Mouse (Mus musculus) frontal cortex, adult 2 months (tissue): ENCODE results near the gene Hoxb13. TPM values are rescaled to one million over a fixed set of nuclear protein-coding genes. Genes with fewer than 3 reads are reported as not detected.

Experiments
- DNase-seq, 2 experiments: peaks; one replicate each; pipeline ENCODE4 v3.0.0; 2022; ENCODE audit warnings: low spot score in 1 of 2; ENCODE audit errors: extremely low spot score in 1 of 2
- polyA plus RNA-seq: library from polyadenylated mRNA; depleted of rRNA; stranded (reverse); fragments of >200 nt; gene quantifications from 2 replicates; pipeline ENCODE4 v1.2.3, GENCODE M21; 2012; rRNA removed

Gene Hoxb13
- not detected in 2 replicates for polyA plus RNA-seq

DNA sequence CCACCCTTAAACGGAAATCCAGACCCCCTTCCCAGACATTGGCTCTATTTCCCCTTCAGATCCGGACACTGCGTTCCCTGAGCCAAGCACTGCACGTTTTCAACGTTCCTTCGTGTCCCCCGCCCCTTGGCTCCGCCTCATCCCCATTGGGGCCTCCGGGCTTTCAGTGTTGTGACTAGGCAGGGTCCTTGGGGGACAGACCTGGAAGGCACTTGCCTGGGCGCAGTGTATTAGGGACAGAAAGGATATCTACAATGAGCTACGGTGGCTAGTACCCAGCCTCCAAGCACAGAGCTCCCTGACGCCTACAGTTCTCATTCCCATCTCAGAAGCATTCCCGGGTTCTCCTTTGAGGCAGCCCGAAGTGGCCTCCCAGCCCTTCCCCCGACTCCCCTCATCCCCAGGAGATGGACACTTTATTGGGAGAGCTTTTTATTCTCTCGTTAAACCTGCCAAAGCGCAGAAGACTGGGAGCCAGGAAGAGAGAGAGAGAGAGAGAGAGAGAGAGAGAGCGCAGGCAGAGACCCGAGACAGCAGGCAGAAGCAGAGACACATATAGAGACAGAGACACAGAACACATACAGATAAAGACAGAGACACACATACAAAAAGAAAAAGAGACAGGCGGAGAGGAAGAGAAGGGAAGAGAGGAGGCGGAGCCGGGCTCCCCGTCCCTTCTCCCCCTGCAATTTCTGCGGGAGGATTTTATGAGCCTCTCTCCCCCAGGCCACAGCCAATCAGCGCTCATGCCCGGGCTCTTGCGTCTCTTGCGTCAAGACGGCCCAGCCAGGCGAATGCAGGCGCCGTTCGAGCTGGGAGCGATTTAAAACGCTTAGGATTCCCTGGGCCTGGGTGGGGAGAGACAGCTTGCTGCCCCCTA is at the start of gene Hoxb13:
Gene Hoxb13 (plus strand): TSS at position 796 of the 880 bp plus-strand sequence.
- DNase-seq = no peak

DNA sequence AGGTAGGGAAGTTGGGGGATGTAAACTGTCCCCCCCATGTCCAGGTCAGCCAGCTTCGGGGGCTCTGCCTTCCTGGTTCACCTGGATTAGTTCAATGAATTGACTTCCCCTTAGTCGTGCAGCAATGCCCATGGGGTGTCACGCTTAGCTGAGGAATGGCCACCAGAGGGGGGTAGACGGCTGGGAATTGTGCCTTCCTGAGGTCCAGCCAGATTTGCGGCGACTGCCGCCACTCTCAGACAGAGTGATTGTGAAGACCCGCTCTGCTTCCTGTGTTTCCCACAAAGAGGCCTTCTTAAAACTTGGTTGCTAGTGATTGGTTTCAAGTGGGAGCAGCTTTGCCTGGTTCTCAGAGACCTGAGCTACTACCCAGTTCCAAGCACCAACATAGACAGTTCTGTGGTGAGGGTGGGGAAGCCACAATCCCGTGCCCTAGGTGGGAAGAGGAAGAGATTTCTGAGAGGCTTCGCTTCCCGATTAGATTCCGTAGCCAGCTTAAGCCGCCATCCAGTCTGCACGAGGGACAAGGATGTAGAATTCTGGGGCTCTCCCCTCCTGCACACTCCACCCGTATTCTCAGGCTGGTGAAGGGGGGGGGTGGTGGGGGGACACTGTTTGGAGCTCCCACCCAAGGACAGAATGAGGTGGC is 48.4 kb upstream of the Hoxb13 start:
- peak in 1 of 2 experiments; percentile 76 for DNase-seq

DNA sequence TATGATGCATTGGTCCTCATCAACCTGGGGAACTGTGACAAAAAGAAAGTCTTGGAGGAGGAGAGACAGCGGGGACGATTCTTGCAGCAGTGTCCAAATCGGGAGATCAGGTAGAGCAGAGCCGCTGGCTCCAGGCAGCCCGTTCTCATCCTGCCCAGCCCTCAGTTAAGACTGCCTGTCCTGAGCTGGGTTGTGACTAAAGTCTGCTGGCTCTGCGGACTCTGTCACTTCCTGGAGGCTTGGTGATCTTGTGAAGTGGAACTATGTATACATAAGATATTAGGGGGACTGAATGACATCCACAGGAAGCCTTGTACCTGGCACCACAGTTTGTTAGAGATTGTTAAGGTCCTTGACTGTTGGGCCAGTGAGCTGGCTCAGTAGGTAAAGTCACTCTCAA is 46.6 kb upstream of the Hoxb13 start:
- no peak for DNase-seq

DNA sequence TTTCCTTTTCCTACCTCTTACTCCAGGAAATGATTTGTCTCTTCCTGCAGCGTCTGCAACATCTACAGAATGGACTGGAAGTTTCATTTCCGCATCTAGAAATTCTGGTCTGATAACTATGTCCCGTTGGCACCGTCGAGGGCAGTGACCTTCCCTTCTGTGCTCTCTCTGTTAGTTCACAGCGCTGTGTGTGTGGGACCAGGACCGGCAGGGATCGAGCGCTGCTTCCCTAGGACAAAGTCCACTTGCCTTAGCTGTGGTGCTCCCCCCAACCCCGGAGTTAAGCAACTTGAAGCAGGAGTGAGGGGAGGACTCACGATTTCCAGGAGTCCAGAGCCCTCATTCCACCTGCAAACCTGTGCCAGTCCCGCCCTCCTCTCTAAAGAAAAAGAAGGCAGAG is 29.3 kb upstream of the Hoxb13 start:
- no peak for DNase-seq

DNA sequence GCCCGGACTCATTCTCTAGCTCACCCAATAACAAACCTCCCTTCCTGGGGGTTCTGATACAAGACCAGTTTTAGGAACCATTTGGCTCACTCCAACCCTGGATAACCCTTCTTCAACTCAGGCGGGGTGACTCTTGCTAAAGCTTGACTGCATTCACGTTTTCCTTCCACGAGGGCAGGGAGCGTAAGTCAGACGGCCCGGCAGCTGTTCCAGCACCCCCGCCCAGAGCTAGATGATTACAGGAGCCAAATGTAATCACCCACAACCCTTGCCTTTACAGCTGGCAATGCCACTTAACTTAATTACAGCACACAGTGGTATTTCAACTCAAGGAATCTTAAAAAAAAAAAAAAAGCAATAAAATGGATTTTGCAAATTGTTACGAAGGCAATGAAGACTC is 26.0 kb upstream of the Hoxb13 start:
- DNase-seq = no peak

DNA sequence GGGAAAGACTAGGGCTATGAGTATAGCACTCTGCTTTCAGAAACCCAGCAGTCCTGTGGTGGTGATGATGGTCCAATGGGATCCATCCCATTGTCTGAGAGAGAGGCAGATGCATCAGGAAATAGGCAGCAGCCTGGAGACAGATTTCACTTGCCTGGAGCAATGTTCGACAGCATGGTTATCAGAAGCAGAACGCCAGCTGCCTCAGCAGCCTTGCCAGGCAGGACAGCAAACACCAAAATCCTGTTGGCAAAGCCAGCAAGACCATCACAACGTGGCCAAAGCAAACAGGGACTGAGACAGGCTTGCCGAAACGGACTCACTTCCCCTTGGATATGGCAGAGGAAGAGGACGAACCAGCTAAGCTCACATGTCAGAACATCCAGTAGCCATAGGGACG is 25.1 kb upstream of the Hoxb13 start:
- no peak for DNase-seq

DNA sequence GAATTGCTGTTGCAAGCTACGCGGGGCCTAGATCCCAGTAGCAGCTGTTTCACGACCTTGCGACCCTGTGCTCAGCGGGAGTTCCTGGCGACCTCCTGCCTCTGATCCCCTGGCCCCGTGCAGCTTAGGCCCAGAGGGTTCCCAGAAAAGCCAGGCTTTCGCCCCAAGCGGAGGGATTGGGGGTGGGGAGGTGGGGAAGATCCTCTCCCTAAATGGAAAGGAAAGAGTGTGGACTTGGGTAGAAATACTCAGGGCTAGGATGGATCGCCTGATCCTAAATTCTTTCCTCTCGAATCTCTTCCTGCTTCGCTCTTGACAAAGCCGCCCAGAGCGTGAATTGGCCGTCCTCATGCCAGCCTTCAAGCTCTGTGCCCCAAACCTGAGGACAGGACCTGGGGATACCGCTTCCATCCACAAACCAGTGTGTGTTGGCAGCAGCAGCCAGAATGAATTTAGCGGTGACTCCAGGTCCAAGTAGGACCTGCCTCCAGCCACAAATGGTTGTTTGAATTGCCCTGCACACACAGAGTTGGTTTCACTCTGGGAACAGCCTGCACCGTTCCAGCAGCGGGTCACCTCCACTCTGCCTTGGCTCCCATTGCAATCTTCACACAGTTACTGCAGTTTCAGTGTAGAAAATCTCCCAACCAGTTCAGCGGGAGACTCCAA is 23.3 kb upstream of the Hoxb13 start:
- DNase-seq = no peak

DNA sequence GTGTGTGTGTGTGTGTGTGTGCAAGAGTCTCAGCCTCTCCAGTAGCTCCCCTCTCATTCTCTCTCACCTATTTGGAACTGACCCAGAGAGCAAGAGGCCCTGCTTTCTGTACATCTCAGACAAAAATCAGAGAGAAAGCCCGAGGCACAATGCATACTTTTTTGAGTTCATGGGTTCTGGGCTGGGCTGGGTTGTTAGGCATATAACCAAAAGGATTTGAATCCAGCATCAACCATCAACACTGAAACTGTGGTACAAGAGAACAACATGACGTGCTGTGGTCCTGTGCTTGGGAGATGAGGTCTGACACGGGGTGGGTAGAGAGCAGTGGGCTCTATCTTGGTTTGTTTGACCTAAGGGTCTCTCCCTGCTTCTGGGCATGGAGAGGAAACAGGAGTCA is 22.5 kb upstream of the Hoxb13 start:
- no peak for DNase-seq

DNA sequence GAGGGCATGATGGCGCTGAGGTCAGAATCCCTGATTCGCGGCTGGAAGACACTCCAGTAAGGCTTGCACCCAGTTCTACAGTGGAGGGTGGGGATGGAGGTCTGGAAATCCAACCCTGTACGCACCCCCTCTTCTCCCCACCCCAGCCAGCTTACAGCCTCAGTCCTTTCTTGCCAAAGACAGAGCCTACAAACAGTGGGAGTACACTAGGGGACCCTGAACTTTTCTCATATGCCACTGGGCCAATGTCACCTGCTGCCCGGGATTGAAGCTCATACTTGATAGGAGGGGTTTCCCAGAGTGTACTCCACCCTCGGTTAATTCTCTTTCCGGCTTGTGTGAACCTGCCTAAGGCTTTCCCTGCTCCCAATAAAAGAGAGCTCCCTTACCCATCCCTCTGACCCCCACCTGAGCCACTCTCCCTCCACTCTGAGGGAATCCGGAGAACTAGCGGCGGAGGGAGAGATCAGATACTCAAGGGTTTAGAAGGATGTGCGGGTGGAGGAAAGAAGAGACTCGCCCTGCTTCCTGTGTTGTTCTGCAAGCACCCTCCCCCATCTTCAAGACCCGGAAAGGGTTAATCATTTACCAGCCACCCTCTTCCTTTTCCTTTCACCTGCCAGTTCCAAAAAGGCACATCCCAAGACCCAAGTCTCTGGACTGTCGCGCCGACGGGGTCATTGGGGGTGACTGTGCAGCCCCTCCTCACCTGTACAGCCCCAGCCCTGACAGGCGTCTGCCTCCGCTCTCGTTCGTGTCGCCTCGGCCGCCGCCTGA is 21.4 kb upstream of the Hoxb13 start:
- DNase-seq = no peak

DNA sequence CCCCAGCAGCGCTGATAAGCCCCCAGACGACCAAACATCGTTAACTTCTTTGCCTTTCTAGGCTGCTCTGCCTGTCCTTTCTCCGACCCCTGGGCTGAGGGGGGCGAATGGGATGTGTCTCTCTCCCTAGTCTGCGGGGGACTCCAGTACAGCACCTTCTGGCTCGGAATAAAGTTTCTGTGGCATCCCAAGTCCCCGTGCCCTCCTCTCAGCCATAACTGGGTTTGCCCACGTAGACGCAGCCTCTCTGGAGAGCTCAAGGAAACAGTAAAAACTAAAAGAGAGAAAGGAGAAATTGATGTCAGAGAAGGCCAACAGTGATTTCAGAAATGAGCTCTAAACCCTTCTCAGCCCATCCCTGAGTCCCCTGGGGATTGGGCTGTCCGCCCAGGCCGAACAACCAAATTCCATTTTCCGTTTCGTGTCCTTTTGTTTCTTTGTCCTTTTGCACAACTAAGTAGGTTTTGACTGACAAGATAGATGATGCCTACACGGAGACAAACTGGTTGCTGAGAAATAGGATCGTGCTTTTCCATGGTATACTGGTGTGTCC is 20.8 kb upstream of the Hoxb13 start:
- no peak for DNase-seq

DNA sequence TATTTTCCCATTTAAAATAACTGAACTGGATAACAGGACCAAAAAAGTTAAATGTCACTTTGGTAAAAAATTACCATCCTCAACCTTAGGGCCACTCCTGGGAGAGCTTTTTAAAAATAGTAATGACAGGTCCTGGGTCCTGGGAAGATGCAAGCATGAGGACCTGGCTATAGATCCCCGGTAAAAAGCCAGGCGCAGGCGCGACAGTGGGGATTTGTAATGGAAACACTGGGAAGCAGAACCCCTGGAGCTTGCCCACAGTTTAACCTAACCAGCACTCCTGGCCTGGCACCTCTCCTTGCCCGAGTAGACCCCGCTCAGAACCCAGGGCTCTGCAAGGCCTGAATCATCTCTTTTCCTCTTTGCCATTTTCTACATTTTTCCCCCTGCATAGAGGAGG is 19.2 kb upstream of the Hoxb13 start:
- no peak for DNase-seq

DNA sequence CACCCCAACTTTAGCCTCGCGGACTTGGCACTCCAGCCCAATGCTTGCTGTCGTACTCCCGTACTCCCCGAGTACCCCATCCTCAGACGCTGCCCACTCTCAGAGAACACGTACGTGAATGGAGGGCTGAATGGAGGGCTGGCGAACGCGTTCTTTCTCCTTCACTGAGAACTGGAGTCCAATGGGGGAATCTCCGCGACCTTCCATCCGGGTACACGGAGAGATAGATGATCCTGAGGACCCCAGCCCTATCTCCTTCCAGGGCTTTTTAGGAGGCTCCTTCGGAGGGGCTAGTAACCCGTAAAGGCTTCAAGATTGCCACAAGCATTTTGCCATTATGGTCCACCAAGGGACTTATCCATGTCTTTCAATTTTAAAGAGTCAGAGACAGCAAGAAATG is 18.6 kb upstream of the Hoxb13 start:
- DNase-seq = no peak

DNA sequence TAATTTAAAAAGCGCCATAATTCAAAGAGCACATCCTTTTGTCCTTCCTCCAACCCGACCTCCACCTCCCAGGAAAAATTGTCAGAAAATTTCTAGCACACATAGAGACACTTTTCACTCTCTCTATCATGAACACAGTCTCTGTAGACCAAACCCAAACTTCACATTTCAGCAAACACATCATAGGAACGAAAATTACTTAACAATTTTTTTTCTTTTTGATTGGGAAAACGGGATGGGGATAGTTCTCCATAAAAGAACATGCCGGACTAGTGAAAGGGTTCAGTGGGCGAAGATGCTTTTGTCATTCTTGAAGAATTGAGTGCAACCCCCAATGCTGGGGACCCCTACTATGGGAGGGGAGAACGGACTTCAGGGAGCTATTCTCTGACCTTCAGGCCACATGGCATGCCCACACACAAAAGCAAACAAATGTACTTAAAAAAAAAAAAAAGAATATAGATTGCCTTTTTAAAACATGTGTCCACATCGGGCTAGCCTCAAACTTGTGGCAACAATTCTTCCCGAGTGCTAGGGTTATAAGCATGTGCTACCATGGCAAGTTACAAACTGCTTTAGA is 18.1 kb upstream of the Hoxb13 start:
- DNase-seq = no peak

DNA sequence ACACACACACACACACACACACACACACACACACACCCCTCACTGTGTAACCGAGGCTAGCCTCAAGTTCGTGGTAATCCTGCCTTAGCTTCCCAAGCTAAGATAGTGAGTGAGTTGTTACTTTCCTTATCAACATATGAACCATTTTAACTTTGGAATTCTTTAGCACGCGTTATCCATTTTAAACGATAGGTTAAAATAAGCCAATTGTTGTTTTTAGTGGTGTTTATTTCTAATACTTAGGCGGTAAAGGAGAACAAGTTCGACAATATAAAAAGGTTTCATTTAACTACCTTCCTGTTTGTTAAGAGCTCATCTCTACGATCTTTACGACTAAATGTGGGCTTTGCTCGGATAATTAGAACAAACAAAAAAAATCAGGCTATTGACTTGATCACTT is 17.3 kb upstream of the Hoxb13 start:
- DNase-seq = no peak

DNA sequence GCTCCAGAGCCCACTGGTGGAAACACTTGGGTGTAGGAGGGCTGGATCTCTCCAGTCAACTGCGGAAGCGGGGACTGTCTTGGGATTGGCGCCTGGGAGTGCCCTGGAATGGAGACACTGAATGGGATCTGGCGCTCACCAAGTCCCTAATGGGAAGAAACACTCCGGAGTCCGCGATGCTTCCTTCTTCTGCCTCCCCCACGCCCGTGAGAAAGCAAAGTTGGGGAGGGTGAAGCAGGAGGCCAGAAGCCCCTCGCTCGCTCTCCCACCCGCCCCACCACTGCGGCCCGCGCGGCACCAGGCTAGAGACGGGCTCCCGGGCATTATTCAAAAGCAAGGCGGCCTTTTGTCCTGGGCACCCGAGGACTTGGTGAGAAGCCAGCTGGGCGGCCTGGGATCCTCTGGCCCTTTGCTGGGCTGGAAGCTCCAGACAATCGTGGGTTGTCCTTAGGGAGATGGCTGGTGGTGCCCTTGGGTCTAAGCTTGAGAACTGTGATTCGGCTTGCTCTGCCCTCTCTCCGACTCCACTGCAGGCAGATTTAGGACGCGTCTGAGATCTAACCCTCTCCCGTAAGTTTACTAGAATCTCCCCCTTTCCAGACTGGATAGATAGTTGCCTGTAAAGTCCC is 16.5 kb upstream of the Hoxb13 start:
- no peak for DNase-seq

DNA sequence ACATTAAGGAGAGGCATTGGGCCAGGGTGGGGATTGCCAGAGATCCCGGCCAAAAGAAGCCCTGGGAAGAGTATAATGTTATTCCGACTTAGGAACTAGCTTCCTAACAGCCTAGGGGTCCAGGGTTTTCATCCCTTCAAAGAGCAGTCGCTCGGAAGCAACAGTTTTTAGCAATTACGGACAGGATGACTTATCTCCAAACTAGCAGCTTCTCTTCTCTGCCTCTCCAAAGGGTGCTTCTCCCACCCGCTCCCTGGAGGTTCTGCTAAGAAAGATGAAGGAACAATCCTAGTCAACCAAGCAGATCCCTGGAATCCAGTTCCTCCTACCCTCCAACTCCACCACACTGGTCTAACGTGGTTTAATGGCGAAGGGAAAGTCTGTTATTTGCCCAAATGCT is 15.8 kb upstream of the Hoxb13 start:
- no peak for DNase-seq

DNA sequence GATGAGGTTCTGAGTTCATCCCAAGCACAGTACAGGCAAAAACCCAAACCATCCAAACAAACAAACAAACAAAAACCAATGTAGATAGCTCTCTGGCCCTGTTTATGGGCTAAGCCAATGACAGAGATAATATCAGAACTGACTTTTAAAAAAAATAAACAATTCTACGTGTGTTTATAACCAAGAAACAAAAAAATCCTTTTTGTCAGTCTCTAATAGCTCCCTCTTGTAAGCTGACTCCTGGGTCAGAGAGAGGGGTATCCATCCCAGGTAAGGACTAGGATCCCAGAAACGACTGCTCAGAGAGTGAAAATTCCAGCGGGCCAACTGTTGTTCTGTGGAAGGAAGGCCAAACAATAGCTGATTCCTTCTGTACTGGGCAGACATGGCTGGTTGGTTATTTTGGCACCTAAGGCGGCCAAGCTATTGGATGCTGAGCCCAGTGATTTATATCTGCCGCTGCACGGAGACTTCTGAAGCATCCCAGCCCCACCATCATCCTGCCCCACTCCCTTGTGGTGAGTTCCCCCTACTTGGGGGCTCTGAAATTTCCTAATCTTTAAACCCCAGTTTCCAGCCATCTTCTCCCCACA is 15.1 kb upstream of the Hoxb13 start:
- no peak for DNase-seq

DNA sequence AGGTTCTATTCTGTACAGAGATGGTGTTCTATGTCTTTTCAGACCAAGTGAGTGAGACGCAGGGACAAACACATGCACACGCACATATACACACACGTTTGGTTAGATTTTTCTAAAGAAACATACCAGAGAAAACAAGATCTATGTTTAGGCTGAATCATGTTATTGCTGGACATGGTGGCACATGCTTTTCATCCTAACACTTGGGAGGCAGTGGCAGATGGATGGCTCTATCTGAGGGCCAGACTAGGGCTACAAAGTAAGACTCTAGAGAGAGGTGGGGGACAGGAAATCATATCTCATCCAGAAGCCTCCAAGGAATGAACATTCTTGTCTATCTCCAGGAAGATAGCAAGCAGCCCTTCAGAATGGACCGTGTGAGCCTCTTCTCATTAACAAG is 13.1 kb upstream of the Hoxb13 start:
- DNase-seq = no peak

DNA sequence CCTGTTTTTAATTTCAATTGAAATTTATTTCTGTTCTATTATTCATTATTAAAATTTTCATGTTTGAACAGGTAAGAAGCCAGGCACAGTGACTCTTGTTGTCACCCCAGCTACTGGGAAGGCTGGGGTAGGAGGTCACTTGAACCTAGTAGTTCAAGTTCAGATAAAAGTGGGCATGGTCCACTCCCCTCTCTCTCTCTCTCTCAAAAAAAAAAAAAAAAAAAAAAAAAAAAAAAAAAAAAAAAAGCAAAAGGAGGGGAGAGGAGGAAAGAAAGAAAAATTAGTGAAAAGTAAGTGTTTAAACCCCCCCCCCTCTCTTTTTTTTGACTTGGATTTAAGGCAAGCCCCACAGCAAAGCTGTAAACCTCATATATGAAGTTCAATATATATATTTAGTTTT is 9.9 kb upstream of the Hoxb13 start:
- no peak for DNase-seq
